Mouse (Mus musculus): Measurements from ENCODE around the gene Kiz.

The Kiz gene

GRCm38 (mm10) chr2:146982786-146983185, 127.1 kb downstream of the Kiz start:
- DNase-seq (ENCODE audit: low read depth): no peak

DNA sequence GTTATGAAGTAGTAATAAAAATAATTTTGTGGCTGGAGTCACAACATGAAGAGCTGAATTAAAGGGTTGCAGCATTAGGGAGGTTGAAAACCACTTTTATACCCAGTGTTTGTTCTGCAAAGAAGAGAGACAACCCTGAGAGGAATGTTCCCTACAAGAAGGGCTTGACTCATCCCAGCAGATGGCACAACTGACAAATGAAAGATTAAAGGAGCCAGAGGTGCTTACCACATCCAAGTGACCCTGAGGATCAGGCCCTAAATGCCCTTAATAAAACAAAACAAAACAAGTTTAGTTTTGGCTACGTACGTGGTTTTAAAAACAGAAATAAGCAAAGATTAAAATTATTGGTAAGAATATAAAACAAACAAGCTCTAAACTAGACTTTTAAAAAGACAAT, 129.2 kb downstream of the Kiz start:
- no peak for DNase-seq (ENCODE audit: low read depth)

DNA sequence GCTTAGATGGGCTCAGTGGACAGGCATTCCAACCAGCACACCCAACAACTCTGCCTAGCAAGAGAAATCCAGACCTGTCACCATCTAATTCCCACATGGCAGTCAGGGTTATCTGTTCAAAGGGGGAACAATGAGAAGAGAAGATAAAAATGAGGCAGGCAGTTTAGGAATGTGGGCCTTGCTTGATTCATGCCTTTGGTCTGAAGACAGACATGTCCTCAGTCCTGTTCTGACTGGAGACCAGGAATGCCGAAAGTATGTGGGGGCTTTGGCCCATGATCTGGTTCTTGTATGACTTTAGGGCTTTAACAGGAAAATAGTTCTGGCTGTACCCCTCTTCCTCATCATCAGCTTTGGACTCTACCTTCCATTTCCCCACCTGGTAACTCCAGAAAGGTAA, 130.1 kb downstream of the Kiz start:
- DNase-seq (ENCODE audit: low read depth): no peak

GRCm38 (mm10) chr2:146986429-146986828, 130.8 kb downstream of the Kiz start:
- DNase-seq (ENCODE audit: low read depth): no peak

DNA sequence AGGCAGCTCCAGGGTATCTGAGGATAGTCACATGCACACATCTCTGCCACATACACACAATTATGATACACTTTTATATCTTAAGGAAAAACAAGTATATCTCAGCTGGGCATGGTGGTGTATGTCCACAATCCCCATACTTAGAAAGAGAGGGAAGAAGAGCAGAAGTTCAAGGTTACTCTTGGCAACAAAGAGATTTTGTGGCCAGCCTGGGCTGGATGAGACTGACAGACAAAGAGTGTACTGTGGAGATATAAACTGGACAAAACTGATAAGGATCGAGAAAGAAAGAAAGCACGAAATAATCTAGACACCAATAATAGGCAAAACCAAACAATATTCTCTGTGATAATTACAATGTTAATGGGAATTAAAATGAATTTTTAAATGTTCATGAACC, 151.6 kb downstream of the Kiz start:
- no peak for DNase-seq (ENCODE audit: low read depth)

GRCm38 (mm10) chr2:147009084-147009483, 153.4 kb downstream of the Kiz start:
- no peak for DNase-seq (ENCODE audit: low read depth)

DNA sequence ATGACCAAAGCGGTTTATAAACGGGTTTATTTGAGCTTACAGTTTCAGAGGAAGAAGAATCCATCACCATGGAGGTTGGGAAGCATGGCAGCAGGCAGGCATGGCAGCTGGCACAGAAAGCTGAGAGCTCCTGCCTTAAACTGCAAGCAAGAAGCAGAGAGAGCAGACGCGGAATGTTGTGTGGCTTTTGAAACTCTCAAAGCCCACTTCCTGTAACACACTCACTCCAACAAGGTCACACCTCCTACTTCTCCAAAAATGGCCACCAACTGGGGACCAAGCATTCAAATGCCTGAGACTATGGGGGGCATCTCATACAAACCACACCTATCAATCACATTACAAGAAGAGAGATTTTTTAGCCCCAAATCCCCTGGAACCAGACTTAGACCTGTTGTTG, 154.5 kb downstream of the Kiz start:
- peak; percentile 49 for DNase-seq (ENCODE audit: low read depth)

- DNase-seq (ENCODE audit: low read depth): no peak
These were observed 155.3 kb downstream of the Kiz start for GRCm38 (mm10) chr2:147010952-147011351.

DNA sequence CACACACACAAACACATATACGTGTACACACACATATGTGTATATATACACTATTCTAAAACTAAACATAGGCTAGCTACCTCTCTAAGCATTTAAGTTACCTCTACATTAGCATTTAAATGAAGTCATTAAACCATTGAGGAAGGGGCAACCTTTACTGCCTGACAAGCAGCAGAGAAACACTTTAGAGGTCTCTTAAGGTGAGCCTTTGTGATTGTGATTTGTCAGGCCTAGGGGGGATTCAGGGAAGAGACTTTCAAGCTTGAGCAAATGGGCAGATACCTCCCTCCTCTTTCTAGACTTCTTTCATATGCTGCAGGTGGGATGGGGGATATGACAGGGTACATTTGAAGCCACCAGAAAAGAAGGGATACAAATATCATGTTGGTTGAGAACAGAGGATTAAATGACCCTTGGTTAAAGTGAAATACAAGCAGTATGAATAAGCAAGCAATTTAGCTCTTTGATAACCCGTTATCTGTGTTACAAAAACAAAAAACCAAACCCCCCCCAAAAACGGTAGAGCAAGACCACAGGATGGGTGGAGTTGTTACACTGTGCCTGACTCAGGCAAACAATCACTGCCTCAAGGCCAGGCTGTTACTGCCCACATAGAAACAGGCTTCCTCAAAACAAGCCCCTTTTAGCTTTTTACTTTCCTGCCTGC, 155.9 kb downstream of the Kiz start:
- peak; percentile 56 for DNase-seq (ENCODE audit: low read depth)

- no peak for DNase-seq (ENCODE audit: low read depth)
These were observed 156.5 kb downstream of the Kiz start for GRCm38 (mm10) chr2:147012141-147012622.

GRCm38 (mm10) chr2:147012623-147013184, 157.0 kb downstream of the Kiz start, which contains the start of gene Xrn2:
Gene Xrn2 (plus strand): TSS chr2:147012996.
- peak; percentile 97 for DNase-seq (ENCODE audit: low read depth)

GRCm38 (mm10) chr2:147013194-147013969, 157.7 kb downstream of the Kiz start:
- peak; percentile 80 for DNase-seq (ENCODE audit: low read depth)

GRCm38 (mm10) chr2:147014101-147014886, 158.6 kb downstream of the Kiz start:
- peak; percentile 31 for DNase-seq (ENCODE audit: low read depth)
